Mouse (Mus musculus) mammary gland, adult 2 months (tissue): ENCODE results near the gene Arl6ip4. TPM values are rescaled to one million over a fixed set of nuclear protein-coding genes. Genes with fewer than 3 reads are reported as not detected.

ENCODE experiments used
- polyA plus RNA-seq: library from polyadenylated mRNA; depleted of rRNA; stranded (reverse); fragments of >200 nt; gene quantifications from 2 replicates; pipeline ENCODE4 v1.2.3, GENCODE M21; 2012; ENCODE audit warnings: low replicate concordance; rRNA removed

The Arl6ip4 gene
- polyA plus RNA-seq: 18.5 and 36.2 TPM in 2 replicates

GRCm38 (mm10) chr5:124115990-124116845 is at the start of gene Arl6ip4:
TSS of gene Arl6ip4 (plus strand) at chr5:124116089.

GRCm38 (mm10) chr5:124095596-124096232 is 20.2 kb upstream of the Arl6ip4 start, which contains the start of gene Abcb9:
TSS of gene Abcb9 (minus strand) at chr5:124095798.

GRCm38 (mm10) chr5:124111742-124112497 is 4.0 kb upstream of the Arl6ip4 start, which contains the start of gene Ogfod2:
TSS of gene Ogfod2 (plus strand) at chr5:124112297.

Other genes starting within 250 kb of the Arl6ip4 start
- 56.6 and 69.7 TPM in 2 replicates for gene Hcar1, start 236.1 kb upstream of the Arl6ip4 start, polyA plus RNA-seq
- gene Denr, start 208.9 kb upstream of the Arl6ip4 start, polyA plus RNA-seq: 9.1 and 10.4 TPM in 2 replicates
- 2.0 TPM in 1 of 2 replicates, not detected in the other for gene Gm43518, start 188.7 kb upstream of the Arl6ip4 start, polyA plus RNA-seq
- 2.5 and 8.1 TPM in 2 replicates for gene Ccdc62, start 185.4 kb upstream of the Arl6ip4 start, polyA plus RNA-seq
- gene Hip1r, start 142.5 kb upstream of the Arl6ip4 start, polyA plus RNA-seq: 16.8 and 39.0 TPM in 2 replicates
- gene Vps37b, start 83.8 kb upstream of the Arl6ip4 start, polyA plus RNA-seq: 36.0 and 89.6 TPM in 2 replicates
- gene Abcb9, start 20.3 kb upstream of the Arl6ip4 start, polyA plus RNA-seq: 12.6 and 19.9 TPM in 2 replicates
- 51.2 and 96.8 TPM in 2 replicates for gene Ogfod2, start 3.8 kb upstream of the Arl6ip4 start, polyA plus RNA-seq
- 39.4 and 128 TPM in 2 replicates for gene Pitpnm2, start 133.7 kb downstream of the Arl6ip4 start, polyA plus RNA-seq
- gene Mphosph9, start 211.9 kb downstream of the Arl6ip4 start, polyA plus RNA-seq: 2.8 and 3.6 TPM in 2 replicates
- 5.4 and 8.5 TPM in 2 replicates for gene 2810006K23Rik, start 212.0 kb downstream of the Arl6ip4 start, polyA plus RNA-seq
- 125 and 162 TPM in 2 replicates for gene Cdk2ap1, start 247.0 kb downstream of the Arl6ip4 start, polyA plus RNA-seq